Mouse (Mus musculus): Measurements from ENCODE around the gene Ppid. TPM values are rescaled to one million over a fixed set of nuclear protein-coding genes. Genes with fewer than 3 reads are reported as not detected.

The Ppid gene
- polyA plus RNA-seq, 1 experiment from 2014 or later, result 162 TPM

- Histone ChIP-seq H3K9ac (ENCODE audit: low read length) (no peak overlapping the region), H3K27me3 (replicated peaks; ENCODE audit: control insufficient read depth, insufficient read depth, low read length) (no peaks in the 10 kb centered on the region), H3K4me2 (ENCODE audit: low read length) (no peak overlapping the region), H3K9me3 (ENCODE audit: control insufficient read depth, low read length) (no peaks in the 10 kb centered on the region), H3K4me1 (replicated peaks; ENCODE audit: control insufficient read depth, insufficient read depth, low read length) (no peaks in the 10 kb centered on the region; the same call in 1 of the 2 replicates), H3K27ac (ENCODE audit: low read depth) (no peak overlapping the region), H3K36me3 (ENCODE audit: control insufficient read depth, insufficient read depth, low read length) (no peaks in the 10 kb centered on the region), H3K4me3 (ENCODE audit: low read depth, low read length) (no peak overlapping the region)
- 33% methylated on average over 5 of the region's 5 CpGs for WGBS
- 0 out of 2 replicates have a peak, but pooled peaks have one; percentile 10 for ATAC-seq (replicated peaks; ENCODE audit: low FRiP score, low TSS enrichment, low read depth)
- DNase-seq (ENCODE audit: low spot score), result peak; percentile 54
Observed at GRCm38 (mm10) chr3:79576865-79577264, 14.3 kb upstream of the Ppid start.

GRCm38 (mm10) chr3:79577606-79578005 lies 13.5 kb upstream of the Ppid start:
- no peak for DNase-seq (ENCODE audit: low spot score)
- Histone ChIP-seq H3K9ac (ENCODE audit: low read length) (no peak overlapping the region), H3K9me3 (ENCODE audit: control insufficient read depth, low read length) (no peaks in the 10 kb centered on the region), H3K4me2 (ENCODE audit: low read length) (no peak overlapping the region), H3K27me3 (replicated peaks; ENCODE audit: control insufficient read depth, insufficient read depth, low read length) (no peaks in the 10 kb centered on the region), H3K27ac (ENCODE audit: low read depth) (no peak overlapping the region), H3K4me1 (replicated peaks; ENCODE audit: control insufficient read depth, insufficient read depth, low read length) (no peaks in the 10 kb centered on the region; the same call in 1 of the 2 replicates), H3K36me3 (ENCODE audit: control insufficient read depth, insufficient read depth, low read length) (no peaks in the 10 kb centered on the region), H3K4me3 (ENCODE audit: low read depth, low read length) (no peak overlapping the region)
- ATAC-seq (replicated peaks; ENCODE audit: low FRiP score, low TSS enrichment, low read depth), result no peak
- 84% methylated on average over 6 of the region's 6 CpGs for WGBS

GRCm38 (mm10) chr3:79578164-79578563 lies 13.0 kb upstream of the Ppid start:
- 72% methylated on average over 6 of the region's 6 CpGs for WGBS
- DNase-seq (ENCODE audit: low spot score), result no peak
- no peak overlapping the region for H3K4me2 ChIP-seq (ENCODE audit: low read length)

GRCm38 (mm10) chr3:79579891-79580575 lies 11.1 kb upstream of the Ppid start:
- Histone ChIP-seq H3K9me3 (ENCODE audit: control insufficient read depth, low read length) (no peaks in the 10 kb centered on the region), H3K9ac (ENCODE audit: low read length) (no peak overlapping the region), H3K36me3 (ENCODE audit: control insufficient read depth, insufficient read depth, low read length) (no peaks in the 10 kb centered on the region), H3K4me1 (replicated peaks; ENCODE audit: control insufficient read depth, insufficient read depth, low read length) (no peaks in the 10 kb centered on the region; the same call in 1 of the 2 replicates), H3K4me3 (ENCODE audit: low read depth, low read length) (no peak overlapping the region), H3K27me3 (replicated peaks; ENCODE audit: control insufficient read depth, insufficient read depth, low read length) (no peaks in the 10 kb centered on the region), H3K27ac (ENCODE audit: low read depth) (no peak overlapping the region), H3K4me2 (ENCODE audit: low read length) (no peak overlapping the region)
- 73% methylated on average over 5 of the region's 5 CpGs for WGBS
- DNase-seq (ENCODE audit: low spot score) (no peak), ATAC-seq (replicated peaks; ENCODE audit: low FRiP score, low TSS enrichment, low read depth) (no peak)

More at GRCm38 (mm10) chr3:79578164-79578563, 13.0 kb upstream of the Ppid start:
- Histone ChIP-seq H3K9ac (ENCODE audit: low read length) (no peak overlapping the region), H3K36me3 (ENCODE audit: control insufficient read depth, insufficient read depth, low read length) (no peaks in the 10 kb centered on the region), H3K9me3 (ENCODE audit: control insufficient read depth, low read length) (no peaks in the 10 kb centered on the region), H3K4me3 (ENCODE audit: low read depth, low read length) (no peak overlapping the region), H3K4me1 (replicated peaks; ENCODE audit: control insufficient read depth, insufficient read depth, low read length) (no peaks in the 10 kb centered on the region; the same call in 1 of the 2 replicates), H3K27ac (ENCODE audit: low read depth) (no peak overlapping the region), H3K27me3 (replicated peaks; ENCODE audit: control insufficient read depth, insufficient read depth, low read length) (no peaks in the 10 kb centered on the region)
- ATAC-seq (replicated peaks; ENCODE audit: low FRiP score, low TSS enrichment, low read depth), result no peak

GRCm38 (mm10) chr3:79586804-79587203 lies 4.3 kb upstream of the Ppid start:
- WGBS, result 5% methylated on average over 6 of the region's 6 CpGs
- no peaks in the 10 kb centered on the region for H3K4me1 ChIP-seq (replicated peaks; ENCODE audit: control insufficient read depth, insufficient read depth, low read length)
- no peak overlapping the region for H3K27ac ChIP-seq (ENCODE audit: low read depth)
- no peaks in the 10 kb centered on the region for H3K9me3 ChIP-seq (ENCODE audit: control insufficient read depth, low read length)
- no peak overlapping the region for H3K9ac ChIP-seq (ENCODE audit: low read length)
- no peak overlapping the region for H3K4me2 ChIP-seq (ENCODE audit: low read length)
- ATAC-seq (replicated peaks; ENCODE audit: low FRiP score, low TSS enrichment, low read depth) (peak; percentile 67), DNase-seq (ENCODE audit: low spot score) (peak; percentile 96)
- H3K4me3 ChIP-seq (ENCODE audit: low read depth, low read length), result no peak overlapping the region
- H3K27me3 ChIP-seq (replicated peaks; ENCODE audit: control insufficient read depth, insufficient read depth, low read length), result no peaks in the 10 kb centered on the region
- no peaks in the 10 kb centered on the region for H3K36me3 ChIP-seq (ENCODE audit: control insufficient read depth, insufficient read depth, low read length)

GRCm38 (mm10) chr3:79589671-79590070 lies 1.5 kb upstream of the Ppid start:
- Histone ChIP-seq H3K4me1 (replicated peaks; ENCODE audit: control insufficient read depth, insufficient read depth, low read length) (peaks cover 10% of the 10 kb centered on the region; the same call in 1 of the 2 replicates), H3K9me3 (ENCODE audit: control insufficient read depth, low read length) (no peaks in the 10 kb centered on the region), H3K4me3 (ENCODE audit: low read depth, low read length) (no peak overlapping the region), H3K9ac (ENCODE audit: low read length) (no peak overlapping the region), H3K4me2 (ENCODE audit: low read length) (no peak overlapping the region), H3K27ac (ENCODE audit: low read depth) (no peak overlapping the region), H3K27me3 (replicated peaks; ENCODE audit: control insufficient read depth, insufficient read depth, low read length) (no peaks in the 10 kb centered on the region), H3K36me3 (ENCODE audit: control insufficient read depth, insufficient read depth, low read length) (peaks cover 13% of the 10 kb centered on the region)
- DNase-seq (ENCODE audit: low spot score), result no peak
- 85% methylated on average over 2 of the region's 2 CpGs for WGBS
- no peak for ATAC-seq (replicated peaks; ENCODE audit: low FRiP score, low TSS enrichment, low read depth)

GRCm38 (mm10) chr3:79591793-79592471 lies 790 bp downstream of the Ppid start:
- Histone ChIP-seq H3K27ac (ENCODE audit: low read depth) (peak overlapping the region; percentile 85), H3K4me1 (replicated peaks; ENCODE audit: control insufficient read depth, insufficient read depth, low read length) (peaks cover 10% of the 10 kb centered on the region; the same call in 1 of the 2 replicates), H3K9ac (ENCODE audit: low read length) (peak overlapping the region; percentile 94), H3K27me3 (replicated peaks; ENCODE audit: control insufficient read depth, insufficient read depth, low read length) (no peaks in the 10 kb centered on the region), H3K4me2 (ENCODE audit: low read length) (peak overlapping the region; percentile 86), H3K36me3 (ENCODE audit: control insufficient read depth, insufficient read depth, low read length) (peaks cover 36% of the 10 kb centered on the region), H3K9me3 (ENCODE audit: control insufficient read depth, low read length) (no peaks in the 10 kb centered on the region), H3K4me3 (ENCODE audit: low read depth, low read length) (peak overlapping the region; percentile 92)
- 4% methylated on average over 15 of the region's 15 CpGs for WGBS
- DNase-seq (ENCODE audit: low spot score) (no peak), ATAC-seq (replicated peaks; ENCODE audit: low FRiP score, low TSS enrichment, low read depth) (no peak)

- ATAC-seq (replicated peaks; ENCODE audit: low FRiP score, low TSS enrichment, low read depth), result no peak
- no peaks in the 10 kb centered on the region for H3K27me3 ChIP-seq (replicated peaks; ENCODE audit: control insufficient read depth, insufficient read depth, low read length)
- H3K4me2 ChIP-seq (ENCODE audit: low read length), result no peak overlapping the region
- no peak overlapping the region for H3K27ac ChIP-seq (ENCODE audit: low read depth)
- no peaks in the 10 kb centered on the region for H3K9me3 ChIP-seq (ENCODE audit: control insufficient read depth, low read length)
- H3K4me1 ChIP-seq (replicated peaks; ENCODE audit: control insufficient read depth, insufficient read depth, low read length), result peaks cover 10% of the 10 kb centered on the region; the same call in 1 of the 2 replicates
- H3K36me3 ChIP-seq (ENCODE audit: control insufficient read depth, insufficient read depth, low read length), result peaks cover 69% of the 10 kb centered on the region
- WGBS, result 93% methylated on average over 7 of the region's 7 CpGs
- H3K9ac ChIP-seq (ENCODE audit: low read length), result no peak overlapping the region
- no peak for DNase-seq (ENCODE audit: low spot score)
- H3K4me3 ChIP-seq (ENCODE audit: low read depth, low read length), result no peak overlapping the region
Observed at GRCm38 (mm10) chr3:79595468-79595867, 4.3 kb downstream of the Ppid start.
